Mouse (Mus musculus): ENCODE data around the gene Hist1h2be. TPM values are rescaled to one million over a fixed set of nuclear protein-coding genes. Genes with fewer than 3 reads are reported as not detected.
"Not testable (repeated sequence)": the region's sequence is repeated elsewhere in the genome, so short reads cannot be mapped to it uniquely, and the experiment has no call there.

The Hist1h2be gene
- total RNA-seq, 2 experiments from 2014 or later = 6.8 to 7.2 TPM

GRCm38 (mm10) chr13:23595185-23595584 is 25.7 kb downstream of the Hist1h2be start:
- DNase-seq (ENCODE audit: extremely low spot score in 1 of 2, low spot score in 2 of 2) = no peak
- intact Hi-C loops (cut with DNase I) = no loop called here

- intact Hi-C loops (cut with DNase I) = no loop called here
- DNase-seq (ENCODE audit: extremely low spot score in 1 of 2, low spot score in 2 of 2) = no peak
Measured at GRCm38 (mm10) chr13:23593051-23593770, 27.7 kb downstream of the Hist1h2be start.

- no peak for DNase-seq (ENCODE audit: extremely low spot score in 1 of 2, low spot score in 2 of 2)
- intact Hi-C loops (cut with DNase I) = no loop called here
Measured at GRCm38 (mm10) chr13:23592614-23593013, 28.3 kb downstream of the Hist1h2be start.

- DNase-seq (ENCODE audit: extremely low spot score in 1 of 2, low spot score in 2 of 2); intact Hi-C loops (cut with DNase I): not testable (repeated sequence)
Measured at GRCm38 (mm10) chr13:23591886-23592285, 29.0 kb downstream of the Hist1h2be start.

- intact Hi-C loops (cut with DNase I) = no loop called here
- no peak for DNase-seq (ENCODE audit: extremely low spot score in 1 of 2, low spot score in 2 of 2)
Measured at GRCm38 (mm10) chr13:23591206-23591605, 29.7 kb downstream of the Hist1h2be start.

GRCm38 (mm10) chr13:23586940-23587225 is 34.0 kb downstream of the Hist1h2be start:
- no peak for DNase-seq (ENCODE audit: extremely low spot score in 1 of 2, low spot score in 2 of 2)
- intact Hi-C loops (cut with DNase I) = no loop called here

GRCm38 (mm10) chr13:23586099-23586939 is 34.6 kb downstream of the Hist1h2be start:
- intact Hi-C loops (cut with DNase I) = no loop called here
- DNase-seq (ENCODE audit: extremely low spot score in 1 of 2, low spot score in 2 of 2) = no peak

- intact Hi-C loops (cut with DNase I) = not testable (repeated sequence)
- peak; percentile 71 to 84 for DNase-seq (ENCODE audit: extremely low spot score in 1 of 2, low spot score in 2 of 2)
Measured at GRCm38 (mm10) chr13:23585442-23586098, 35.4 kb downstream of the Hist1h2be start.

- intact Hi-C loops (cut with DNase I) = no loop called here
- DNase-seq (ENCODE audit: extremely low spot score in 1 of 2, low spot score in 2 of 2) = peak; percentile 44 to 76
Measured at GRCm38 (mm10) chr13:23585029-23585441, 35.9 kb downstream of the Hist1h2be start.

GRCm38 (mm10) chr13:23584331-23584730 is 36.6 kb downstream of the Hist1h2be start:
- DNase-seq (ENCODE audit: extremely low spot score in 1 of 2, low spot score in 2 of 2) = no peak
- intact Hi-C loops (cut with DNase I) = loop anchor here (5.0 kb wide), 2 partner anchors 98 to 153 kb away; partner anchors contain the start of genes Hist1h1c, Hist1h2ac and Hist1h2bc

- intact Hi-C loops (cut with DNase I) = loop anchor here (5.0 kb wide), 2 partner anchors 99 to 154 kb away; partner anchors contain the start of genes Hist1h1c, Hist1h2ac and Hist1h2bc
- DNase-seq (ENCODE audit: extremely low spot score in 1 of 2, low spot score in 2 of 2) = no peak
Measured at GRCm38 (mm10) chr13:23583387-23584068, 37.4 kb downstream of the Hist1h2be start.

GRCm38 (mm10) chr13:23582219-23583056 is 38.5 kb downstream of the Hist1h2be start:
- intact Hi-C loops (cut with DNase I) = loop anchor here (5.0 kb wide), 2 partner anchors 100 to 155 kb away; partner anchors contain the start of genes Hist1h1c, Hist1h2ac and Hist1h2bc
- no peak for DNase-seq (ENCODE audit: extremely low spot score in 1 of 2, low spot score in 2 of 2)

GRCm38 (mm10) chr13:23581408-23582218 is 39.3 kb downstream of the Hist1h2be start, which contains the start of gene Hist1h4d:
TSS of gene Hist1h4d (plus strand) at chr13:23581598.
- DNase-seq (ENCODE audit: extremely low spot score in 1 of 2, low spot score in 2 of 2) = peak; percentile 93 to 99
- intact Hi-C loops (cut with DNase I) = loop anchor here (5.0 kb wide), 2 partner anchors 101 to 156 kb away; partner anchors contain the start of genes Hist1h1c, Hist1h2ac and Hist1h2bc

GRCm38 (mm10) chr13:23577835-23578234 is 43.1 kb downstream of the Hist1h2be start:
- DNase-seq (ENCODE audit: extremely low spot score in 1 of 2, low spot score in 2 of 2) = no peak
- intact Hi-C loops (cut with DNase I) = no loop called here

- no peak for DNase-seq (ENCODE audit: extremely low spot score in 1 of 2, low spot score in 2 of 2)
- intact Hi-C loops (cut with DNase I) = no loop called here
Measured at GRCm38 (mm10) chr13:23576906-23577639, 43.9 kb downstream of the Hist1h2be start.

GRCm38 (mm10) chr13:23576351-23576881 is 44.5 kb downstream of the Hist1h2be start:
- DNase-seq (ENCODE audit: extremely low spot score in 1 of 2, low spot score in 2 of 2) = no peak
- intact Hi-C loops (cut with DNase I) = no loop called here
